Mouse (Mus musculus): Measurements from ENCODE around the gene Gm12886. TPM values are rescaled to one million over a fixed set of nuclear protein-coding genes. Genes with fewer than 3 reads are reported as not detected.

Gene Gm12886
- polyA plus RNA-seq (2017; shearing (Covaris generic)) = not detected

DNA sequence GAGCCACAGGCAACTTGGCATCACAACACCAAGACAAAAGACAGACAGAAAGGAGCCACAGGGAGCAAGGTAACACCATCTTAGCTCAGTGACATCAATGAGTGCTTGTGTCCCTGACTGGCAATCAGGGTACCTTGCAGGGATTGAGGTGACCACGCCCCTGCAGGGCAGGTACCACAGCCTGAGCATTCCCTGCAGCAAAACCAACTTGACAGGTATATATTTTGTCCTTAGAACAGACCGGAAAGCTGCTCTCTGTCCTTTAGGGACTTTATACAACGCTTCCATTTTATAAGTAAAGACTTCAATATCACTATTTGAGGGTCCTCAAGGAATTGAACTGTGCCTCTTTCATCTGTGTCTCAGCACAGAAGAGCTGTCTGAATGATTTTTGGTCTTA lies at the start of gene Gm12886:
Gene Gm12886 (minus strand): TSS at position 101 of the 400 bp plus-strand sequence.
- ATAC-seq = no peak

Other genes with a start within 250 kb of the Gm12886 start
- gene Rlf, start 208.0 kb downstream of the Gm12886 start, polyA plus RNA-seq (2017; shearing (Covaris generic)) = 10 to 100 TPM; 13.3 to 17.6 TPM
- not detected for gene Gm12888, start 98.2 kb downstream of the Gm12886 start, polyA plus RNA-seq (2017; shearing (Covaris generic))
- not detected for gene Gm12887, start 199.0 kb upstream of the Gm12886 start, polyA plus RNA-seq (2017; shearing (Covaris generic))